Mouse (Mus musculus) kidney, embryonic 15.5 days (tissue): ENCODE data around the gene Fam98b. TPM values are rescaled to one million over a fixed set of nuclear protein-coding genes. Genes with fewer than 3 reads are reported as not detected.

Experiments used
- ATAC-seq: fragments of 200-750 bp; cut with Nextera tagmentation; replicated peaks from 2 replicates; pipeline ENCODE4 v1.8.0; 2017; ENCODE audit warnings: moderate TSS enrichment; ENCODE audit not compliant: low FRiP score
- H3K27ac ChIP-seq: fragments of 300-500 bp; sonication (generic); 2 replicates; pipeline ENCODE4 v1.5.1; 2015; ENCODE audit warnings: mild to moderate bottlenecking, inconsistent platforms
- H3K27me3 ChIP-seq: fragments of 300-500 bp; sonication (generic); 2 replicates; pipeline ENCODE4 v1.6.1; 2015; ENCODE audit warnings: inconsistent platforms
- H3K36me3 ChIP-seq: fragments of 300-500 bp; sonication (generic); 2 replicates; pipeline ENCODE4 v1.6.1; 2015; ENCODE audit warnings: inconsistent platforms
- H3K4me1 ChIP-seq: fragments of 300-500 bp; sonication (generic); 2 replicates; pipeline ENCODE4 v1.6.1; 2015; ENCODE audit warnings: inconsistent platforms
- H3K4me2 ChIP-seq: fragments of 300-500 bp; sonication (generic); 2 replicates; pipeline ENCODE4 v1.6.1; 2015; ENCODE audit warnings: moderate library complexity, mild to moderate bottlenecking, inconsistent platforms
- H3K4me3 ChIP-seq: fragments of 300-500 bp; sonication (generic); replicated peaks from 2 replicates; pipeline ENCODE4 v1.5.1; 2015; ENCODE audit warnings: mild to moderate bottlenecking, inconsistent platforms
- H3K9ac ChIP-seq: fragments of 300-500 bp; sonication (generic); 2 replicates; pipeline ENCODE4 v1.6.1; 2015; ENCODE audit warnings: mild to moderate bottlenecking, inconsistent platforms
- H3K9me3 ChIP-seq: fragments of 300-500 bp; sonication (generic); replicated peaks from 2 replicates; pipeline ENCODE4 v1.6.1; 2016; ENCODE audit warnings: inconsistent platforms
- whole genome bisulfite sequencing: fragments of 180-500 bp; shearing (Covaris S2); methylation state at CpG from one replicate; pipeline ENCODE4 v1.1.7; 2015; ENCODE audit warnings: mixed read lengths; 5-methylcytosine and 5-hydroxymethylcytosine counted together
- polyA plus RNA-seq: library from polyadenylated mRNA; unstranded; fragments of >200 nt; fragmentation: Nextera tagmentation; extraction: Ambion mirVana; gene quantifications from 2 replicates; pipeline ENCODE4 v1.2.1, GENCODE M21; 2015

Fam98b gene
- 13.4 and 14.1 TPM in 2 replicates for polyA plus RNA-seq

DNA sequence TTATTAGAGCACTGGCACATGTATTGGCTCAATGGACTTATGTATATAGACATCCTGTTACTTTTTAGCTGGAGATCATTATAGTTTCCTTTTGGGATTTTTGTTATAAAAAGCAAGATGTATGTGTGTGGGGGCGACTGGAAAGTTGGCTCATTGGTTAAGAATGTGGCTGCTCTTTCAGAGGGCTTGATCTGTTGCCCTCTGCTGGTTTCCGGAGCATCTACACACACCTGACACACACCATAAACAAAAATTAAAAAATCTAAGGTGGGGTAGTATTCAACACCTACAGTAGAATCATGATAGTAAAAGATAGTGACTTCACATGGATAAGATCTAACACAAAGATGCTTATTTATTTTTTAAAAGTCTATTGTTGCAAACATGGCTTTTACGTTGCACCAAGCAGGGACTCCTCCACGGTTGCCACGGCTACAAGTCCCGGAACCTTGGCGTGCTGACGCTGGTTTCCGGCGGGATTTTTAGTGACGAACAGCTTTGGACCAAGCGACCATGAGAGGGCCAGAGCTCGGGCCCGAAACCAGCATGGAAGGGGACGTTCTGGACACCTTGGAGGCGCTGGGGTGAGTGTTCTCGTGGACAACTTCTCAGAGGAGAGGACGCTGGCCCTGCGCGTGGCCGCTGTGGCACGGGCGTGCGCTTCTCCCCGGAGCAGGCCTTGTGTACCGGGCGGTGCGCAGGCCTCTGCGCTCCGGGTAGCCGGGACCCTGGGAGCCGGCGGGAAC, at the start of gene Fam98b:
Gene Fam98b (plus strand): TSS at position 485 of the 746 bp plus-strand sequence.
- Histone ChIP-seq H3K27ac (peak within 1 kb of the TSS; percentile 91), H3K9me3 (no peaks in the 10 kb centered on the region), H3K36me3 (no peaks in the 10 kb centered on the region), H3K4me2 (peak within 1 kb of the TSS; percentile 68), H3K4me3 (peak within 1 kb of the TSS; percentile 95), H3K27me3 (0 out of 2 replicates have a peak, but pooled peaks cover 6% of the 10 kb centered on the region), H3K9ac (peak within 1 kb of the TSS; percentile 92), H3K4me1 (peaks cover 6% of the 10 kb centered on the region)
- under 1% methylated on average over 33 of the region's 33 CpGs for WGBS
- ATAC-seq = peak; percentile 95

DNA sequence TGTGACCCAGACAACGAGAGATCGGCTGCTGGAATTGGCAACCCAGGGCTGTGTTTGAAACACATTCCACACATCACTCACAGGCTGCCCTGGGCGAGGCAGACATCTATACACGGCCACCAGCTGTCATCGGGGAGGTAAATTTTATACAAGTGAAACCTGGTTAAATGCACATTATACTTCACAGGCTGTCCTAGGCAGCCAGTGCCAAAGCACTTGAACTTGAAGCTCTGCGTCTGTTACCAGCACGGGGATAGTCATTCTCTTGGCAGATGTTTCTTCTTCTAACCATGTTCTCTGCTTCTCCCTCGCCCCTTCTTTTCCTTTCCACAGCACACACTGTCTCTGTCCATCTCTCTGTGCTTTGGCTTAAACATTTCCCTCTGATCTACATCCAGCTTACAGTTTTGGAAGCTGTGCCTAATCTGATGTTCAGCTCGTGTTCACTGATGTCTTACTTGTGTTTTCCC, 48.6 kb upstream of the Fam98b start:
- H3K27ac ChIP-seq = no peak overlapping the region
- no peak for ATAC-seq

DNA sequence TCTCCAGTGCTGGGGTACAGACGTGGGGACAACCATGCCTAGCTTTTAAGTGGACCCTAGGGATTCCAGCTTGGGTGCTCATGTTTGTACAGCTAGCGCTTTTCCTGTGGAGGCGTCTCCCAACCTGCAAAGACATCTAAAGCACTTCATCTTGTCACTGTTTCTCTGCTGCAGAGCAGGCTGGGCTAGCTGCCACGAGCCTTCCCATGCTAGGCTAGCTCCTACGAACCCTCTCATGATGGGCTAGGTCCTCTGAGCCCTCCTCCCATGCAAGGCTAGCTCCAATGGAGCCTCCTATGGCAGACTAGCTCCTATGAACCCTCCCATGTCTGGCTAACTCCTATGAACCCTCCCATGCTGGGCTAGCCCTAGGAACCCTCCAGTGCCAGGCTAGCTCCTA, 46.2 kb upstream of the Fam98b start:
- Histone ChIP-seq H3K36me3 (no peaks in the 10 kb centered on the region), H3K27ac (no peak overlapping the region), H3K4me1 (peaks cover 12% of the 10 kb centered on the region), H3K4me2 (no peak overlapping the region), H3K9me3 (no peaks in the 10 kb centered on the region), H3K9ac (no peak overlapping the region), H3K4me3 (no peak overlapping the region), H3K27me3 (no peaks in the 10 kb centered on the region)
- 57% methylated on average over 5 of the region's 5 CpGs for WGBS
- ATAC-seq = no peak

More for the DNA sequence above, 48.6 kb upstream of the Fam98b start:
- H3K27me3 ChIP-seq = no peaks in the 10 kb centered on the region
- peaks cover 15% of the 10 kb centered on the region for H3K4me1 ChIP-seq
- no peak overlapping the region for H3K4me3 ChIP-seq
- WGBS = 29% methylated on average over 9 of the region's 9 CpGs
- no peak overlapping the region for H3K4me2 ChIP-seq
- H3K9ac ChIP-seq = no peak overlapping the region
- H3K36me3 ChIP-seq = no peaks in the 10 kb centered on the region
- no peaks in the 10 kb centered on the region for H3K9me3 ChIP-seq

DNA sequence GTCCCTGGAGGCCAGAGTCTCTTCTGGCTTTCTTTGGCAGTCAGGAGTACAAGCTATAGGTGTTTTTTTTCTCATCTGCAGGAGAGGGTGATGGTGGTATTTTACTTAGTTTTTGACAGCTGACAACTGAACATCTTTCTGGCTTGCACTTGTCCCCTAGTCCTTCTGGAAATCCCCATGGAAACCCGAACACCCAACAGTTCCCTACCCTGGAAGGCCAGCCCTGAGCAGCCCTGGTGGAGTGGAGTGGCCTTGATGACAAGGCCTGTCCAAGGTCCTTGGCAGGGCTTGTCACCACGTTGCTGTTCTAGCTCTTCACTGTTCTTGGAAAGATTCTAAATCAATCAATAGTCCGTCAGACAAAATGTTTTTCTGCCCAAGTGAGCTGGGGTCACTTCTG, 45.0 kb upstream of the Fam98b start:
- H3K4me2 ChIP-seq = no peak overlapping the region
- H3K4me1 ChIP-seq = peaks cover 12% of the 10 kb centered on the region
- no peaks in the 10 kb centered on the region for H3K27me3 ChIP-seq
- WGBS = 61% methylated on average over 3 of the region's 3 CpGs
- no peaks in the 10 kb centered on the region for H3K36me3 ChIP-seq
- no peaks in the 10 kb centered on the region for H3K9me3 ChIP-seq
- no peak for ATAC-seq
- no peak overlapping the region for H3K27ac ChIP-seq
- H3K4me3 ChIP-seq = no peak overlapping the region
- H3K9ac ChIP-seq = no peak overlapping the region

DNA sequence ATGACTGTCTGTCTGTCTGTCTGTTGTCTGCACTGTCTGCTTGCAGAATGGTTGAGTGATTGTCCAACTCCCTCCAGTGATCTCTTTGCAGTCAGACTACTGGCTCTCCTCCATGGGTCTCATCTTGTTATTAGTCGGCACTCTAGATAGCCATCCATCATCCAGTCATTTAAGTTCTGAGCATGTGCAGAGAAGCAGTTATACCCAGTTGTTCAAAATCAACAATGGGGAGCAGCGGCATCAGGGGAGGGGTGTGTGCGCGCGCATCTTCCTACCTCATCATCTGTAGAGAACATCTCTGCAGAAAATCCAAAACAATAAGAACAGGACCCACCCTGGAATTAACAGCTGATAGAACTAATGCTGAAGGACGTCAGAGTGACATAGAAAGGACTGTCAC, 44.5 kb upstream of the Fam98b start:
- Histone ChIP-seq H3K9ac (no peak overlapping the region), H3K4me3 (no peak overlapping the region), H3K36me3 (no peaks in the 10 kb centered on the region), H3K27ac (no peak overlapping the region), H3K9me3 (no peaks in the 10 kb centered on the region), H3K4me1 (peaks cover 11% of the 10 kb centered on the region), H3K27me3 (no peaks in the 10 kb centered on the region), H3K4me2 (no peak overlapping the region)
- no peak for ATAC-seq
- WGBS = 83% methylated on average over 6 of the region's 6 CpGs

DNA sequence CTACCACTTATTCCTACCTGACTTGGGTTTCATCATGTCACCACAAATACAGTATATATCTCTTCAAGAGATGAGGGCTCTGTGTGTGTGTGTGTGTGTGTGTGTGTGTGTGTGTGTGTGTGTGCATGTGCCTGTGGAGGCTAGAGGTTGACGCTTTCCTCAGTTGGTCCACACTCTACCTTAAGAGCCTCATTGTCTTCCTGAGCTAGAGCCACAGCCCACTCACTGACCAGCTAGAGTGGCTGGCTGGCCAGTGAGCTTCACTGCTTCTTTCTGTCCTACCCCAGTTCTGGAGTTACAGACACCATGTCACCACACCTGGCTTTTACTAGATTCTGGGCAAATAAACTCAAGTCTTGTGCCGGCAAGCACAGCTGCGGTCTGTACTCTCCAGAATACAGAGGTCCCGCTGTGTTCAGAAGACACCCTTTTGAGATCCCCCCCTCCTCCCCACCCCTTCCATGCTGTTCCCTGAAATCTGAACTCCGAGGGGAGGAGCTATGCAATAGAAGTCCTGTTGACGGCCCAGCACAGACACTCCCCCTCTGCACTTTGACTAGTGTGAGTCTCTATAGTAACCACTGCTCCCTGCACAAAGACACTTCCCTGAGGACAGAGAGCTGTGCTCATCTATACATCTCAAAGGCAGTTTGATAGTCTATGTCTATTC, 39.0 kb upstream of the Fam98b start:
- WGBS = 4% methylated on average over 6 of the region's 6 CpGs
- H3K27ac ChIP-seq = no peak overlapping the region
- no peaks in the 10 kb centered on the region for H3K27me3 ChIP-seq
- H3K4me1 ChIP-seq = peaks cover 11% of the 10 kb centered on the region
- H3K9ac ChIP-seq = no peak overlapping the region
- H3K4me2 ChIP-seq = peak overlapping the region; percentile 57
- ATAC-seq = peak; percentile 99
- no peaks in the 10 kb centered on the region for H3K9me3 ChIP-seq
- no peaks in the 10 kb centered on the region for H3K36me3 ChIP-seq
- H3K4me3 ChIP-seq = 0 out of 2 replicates have a peak overlapping the region, but pooled peaks have one; percentile 16

DNA sequence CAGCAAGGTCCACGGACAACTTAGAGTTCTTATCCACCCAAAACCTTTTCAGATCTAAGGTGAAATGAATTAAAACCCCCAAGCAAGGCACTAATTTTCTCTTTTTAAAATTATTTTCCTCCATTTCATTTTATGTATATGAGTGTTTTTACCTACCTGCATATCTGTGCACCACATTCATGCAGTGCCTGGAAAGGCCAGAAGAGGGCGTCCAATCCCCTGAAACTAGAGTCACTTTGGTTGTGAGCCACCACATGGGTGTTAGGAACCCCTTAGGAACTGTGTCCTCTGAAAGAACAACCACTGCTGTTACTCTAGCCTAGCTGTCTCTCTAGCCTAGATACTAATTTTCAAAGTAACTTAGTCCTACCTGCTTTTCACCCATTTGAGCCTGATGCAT, 33.4 kb upstream of the Fam98b start:
- Histone ChIP-seq H3K9me3 (no peaks in the 10 kb centered on the region), H3K27ac (no peak overlapping the region), H3K4me2 (no peak overlapping the region), H3K4me1 (peaks cover 7% of the 10 kb centered on the region; the same call in 1 of the 2 replicates), H3K36me3 (no peaks in the 10 kb centered on the region), H3K9ac (no peak overlapping the region), H3K4me3 (no peak overlapping the region), H3K27me3 (no peaks in the 10 kb centered on the region)
- no peak for ATAC-seq
- WGBS = 64% methylated on average over 2 of the region's 2 CpGs

DNA sequence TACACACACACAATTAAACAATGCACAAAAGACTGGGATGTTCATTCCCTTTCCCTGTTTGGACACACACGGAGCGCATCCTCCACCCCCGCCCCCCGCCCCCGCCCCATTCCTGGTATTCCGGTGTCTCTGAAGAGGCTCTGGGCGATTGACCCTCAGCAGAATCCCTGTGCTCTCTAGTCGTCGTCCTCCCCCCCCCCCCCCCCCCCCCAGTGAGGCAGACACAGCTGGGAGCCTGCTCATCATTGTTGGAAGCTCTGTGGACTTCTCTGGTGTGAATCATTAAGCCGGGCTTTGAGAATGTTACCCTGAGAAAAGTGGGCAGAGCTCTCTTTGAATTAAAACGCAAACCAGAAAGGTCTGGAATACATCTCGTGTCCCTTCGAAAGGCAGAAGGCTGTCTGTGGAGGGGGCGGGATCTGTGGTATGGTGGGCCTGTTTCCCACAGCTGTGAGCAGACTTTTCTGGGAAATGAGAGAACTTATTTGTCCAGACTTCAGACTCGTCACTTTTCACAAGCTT, 31.8 kb upstream of the Fam98b start:
- Histone ChIP-seq H3K4me1 (peaks cover 10% of the 10 kb centered on the region; the same call in 1 of the 2 replicates), H3K27me3 (no peaks in the 10 kb centered on the region), H3K27ac (peak overlapping the region; percentile 32; the same call in 1 of the 2 replicates), H3K36me3 (no peaks in the 10 kb centered on the region), H3K9ac (no peak overlapping the region), H3K4me3 (no peak overlapping the region), H3K9me3 (no peaks in the 10 kb centered on the region), H3K4me2 (peak overlapping the region; percentile 36)
- WGBS = 21% methylated on average over 15 of the region's 15 CpGs
- peak; percentile 71 for ATAC-seq

DNA sequence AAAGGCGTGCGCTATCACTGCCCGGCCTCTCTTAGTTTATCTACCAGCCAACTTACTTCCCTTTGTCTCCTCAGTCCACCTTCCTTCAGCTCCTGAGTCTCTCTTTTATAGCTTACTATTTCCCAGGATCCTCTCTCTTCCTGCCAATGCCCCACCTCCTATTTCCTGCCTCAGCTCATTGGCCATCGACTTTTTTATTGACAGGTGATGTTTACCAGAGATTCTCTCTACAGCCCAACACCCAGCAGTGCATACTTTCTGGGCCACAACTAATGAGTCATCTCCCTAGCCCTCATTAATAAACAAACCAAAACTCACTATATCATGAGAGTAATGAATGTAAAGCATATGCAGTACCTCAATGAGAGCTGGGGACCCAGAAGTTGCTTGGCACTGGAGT, 30.0 kb upstream of the Fam98b start:
- Histone ChIP-seq H3K4me1 (peaks cover 10% of the 10 kb centered on the region; the same call in 1 of the 2 replicates), H3K9ac (no peak overlapping the region), H3K36me3 (no peaks in the 10 kb centered on the region), H3K27ac (no peak overlapping the region), H3K4me2 (no peak overlapping the region), H3K9me3 (no peaks in the 10 kb centered on the region), H3K27me3 (no peaks in the 10 kb centered on the region), H3K4me3 (no peak overlapping the region)
- 95% methylated on average over 4 of the region's 4 CpGs for WGBS
- ATAC-seq = no peak

DNA sequence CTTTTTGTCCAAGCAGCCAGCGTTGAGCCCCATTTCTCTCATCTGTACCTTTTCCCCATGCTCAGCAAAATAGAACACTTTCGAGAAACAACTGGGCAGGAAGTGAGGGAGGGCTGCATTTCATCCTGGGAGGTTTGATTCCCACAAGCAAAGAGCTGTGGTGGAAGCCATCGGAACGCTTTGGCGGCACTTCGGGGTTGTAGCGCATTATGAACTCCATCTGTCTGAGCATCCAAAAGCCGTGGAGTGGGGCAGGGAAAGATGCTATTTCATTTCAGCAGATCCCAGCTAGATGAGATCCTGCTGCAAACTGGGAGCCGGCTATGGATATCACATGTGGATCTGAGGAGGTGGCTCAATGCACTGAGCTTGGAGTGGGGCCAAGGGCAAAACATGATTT, 26.9 kb upstream of the Fam98b start:
- no peak for ATAC-seq
- Histone ChIP-seq H3K27ac (no peak overlapping the region), H3K9ac (no peak overlapping the region), H3K9me3 (no peaks in the 10 kb centered on the region), H3K36me3 (no peaks in the 10 kb centered on the region), H3K4me2 (no peak overlapping the region), H3K4me3 (no peak overlapping the region), H3K4me1 (peaks cover 7% of the 10 kb centered on the region; the same call in 1 of the 2 replicates), H3K27me3 (no peaks in the 10 kb centered on the region)
- 73% methylated on average over 9 of the region's 9 CpGs for WGBS

DNA sequence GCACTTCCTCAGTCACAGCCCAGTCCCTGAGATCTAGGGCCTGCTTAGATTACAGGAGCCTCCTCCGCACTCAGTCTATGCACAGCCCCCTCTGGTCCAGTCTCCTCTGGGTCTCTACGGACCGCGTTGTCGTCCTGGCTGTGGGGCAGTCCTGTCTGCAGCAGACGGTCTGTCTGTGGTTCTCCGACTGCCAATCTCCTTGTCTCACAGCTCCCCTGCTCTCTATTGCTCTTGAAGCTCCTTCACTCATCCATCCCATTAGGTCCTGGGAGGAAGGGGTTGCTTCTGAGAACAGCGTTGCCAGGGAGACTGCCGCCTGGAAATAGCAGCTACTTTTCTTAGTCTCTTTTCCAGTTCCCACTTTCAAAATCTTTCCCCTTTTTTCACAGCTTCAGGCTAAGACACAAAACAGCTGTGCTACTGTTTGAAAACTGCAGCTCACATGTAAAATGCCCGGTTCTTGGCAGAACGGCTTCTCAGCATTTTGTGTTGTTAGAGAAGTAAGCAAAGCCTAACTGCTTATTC, 20.9 kb upstream of the Fam98b start:
- Histone ChIP-seq H3K4me2 (no peak overlapping the region), H3K36me3 (no peaks in the 10 kb centered on the region), H3K9ac (no peak overlapping the region), H3K9me3 (no peaks in the 10 kb centered on the region), H3K27ac (no peak overlapping the region), H3K27me3 (peaks cover 12% of the 10 kb centered on the region), H3K4me1 (0 out of 2 replicates have a peak, but pooled peaks cover 2% of the 10 kb centered on the region), H3K4me3 (no peak overlapping the region)
- no peak for ATAC-seq
- 54% methylated on average over 11 of the region's 11 CpGs for WGBS

DNA sequence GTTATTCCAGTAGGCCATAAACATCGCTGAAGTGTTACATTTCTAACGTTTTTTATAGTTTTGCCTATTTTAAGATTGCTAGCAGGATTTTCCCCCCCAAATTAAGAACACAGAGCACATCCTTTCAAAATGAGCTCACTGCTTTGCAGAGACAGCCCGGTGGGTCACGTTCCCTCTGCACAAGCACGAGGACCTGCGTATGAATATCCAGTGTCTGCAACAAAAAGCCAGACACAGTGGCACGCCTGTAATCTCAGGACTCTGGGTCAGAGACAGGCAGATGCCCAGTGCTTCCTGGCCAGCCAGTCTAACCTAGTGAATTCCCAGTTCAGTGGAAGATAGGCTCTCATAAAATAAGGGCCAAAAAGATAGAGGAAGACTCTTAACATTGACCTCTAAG, 19.3 kb upstream of the Fam98b start:
- Histone ChIP-seq H3K36me3 (no peaks in the 10 kb centered on the region), H3K4me3 (no peak overlapping the region), H3K27me3 (peaks cover 12% of the 10 kb centered on the region), H3K9me3 (no peaks in the 10 kb centered on the region), H3K4me1 (0 out of 2 replicates have a peak, but pooled peaks cover 2% of the 10 kb centered on the region), H3K4me2 (no peak overlapping the region), H3K27ac (no peak overlapping the region), H3K9ac (no peak overlapping the region)
- WGBS = 84% methylated on average over 7 of the region's 7 CpGs
- ATAC-seq = no peak
